Mouse (Mus musculus) left cerebral cortex, postnatal 4 days (tissue): ENCODE measurements around the gene Casp9. TPM values are rescaled to one million over a fixed set of nuclear protein-coding genes. Genes with fewer than 3 reads are reported as not detected.

Source experiments
- DNase-seq: peaks from one replicate; pipeline ENCODE4 v3.0.0-alpha.2; 2022
- intact Hi-C: fragments of 180-260 bp; cut with DNase I; formaldehyde crosslinking; loops from one replicate; pipeline ENCODE4 v1.15.1; 2025
- total RNA-seq, 2 experiments: library from RNA; stranded (reverse); gene quantifications; 2 replicates each; pipeline ENCODE4 v1.2.3; 2021

Casp9 gene
- total RNA-seq, 2 experiments from 2014 or later = 26.9 to 29.7 TPM

GRCm38 (mm10) chr4:141862867-141863266, 69.5 kb downstream of the Casp9 start:
- intact Hi-C loops = no loop called here
- no peak for DNase-seq

GRCm38 (mm10) chr4:141863726-141864280, 70.4 kb downstream of the Casp9 start:
- intact Hi-C loops = no loop called here
- no peak for DNase-seq

- intact Hi-C loops = no loop called here
Observed at GRCm38 (mm10) chr4:141864506-141864905, 71.1 kb downstream of the Casp9 start.

GRCm38 (mm10) chr4:141865006-141865405, 71.6 kb downstream of the Casp9 start:
- intact Hi-C loops = no loop called here
- no peak for DNase-seq

More at GRCm38 (mm10) chr4:141864506-141864905, 71.1 kb downstream of the Casp9 start:
- no peak for DNase-seq

Other genes starting within 250 kb of the Casp9 start
- gene Fblim1, start 187.5 kb upstream of the Casp9 start, total RNA-seq = 10 to 100 TPM; 19.8 to 23.8 TPM
- under 1 TPM; 0.38 to 0.46 TPM for gene Tmem82, start 175.0 kb upstream of the Casp9 start, total RNA-seq
- gene Slc25a34, start 169.8 kb upstream of the Casp9 start, total RNA-seq = 1 to 10 TPM; 1.1 to 1.7 TPM
- gene Plekhm2, start 128.7 kb upstream of the Casp9 start, total RNA-seq = 10 to 100 TPM; 44.1 to 51.1 TPM
- 1 to 10 TPM in 1 of 2 experiments, under 1 TPM in 1; 0.42 to 2.2 TPM for gene Rsc1a1, start 108.0 kb upstream of the Casp9 start, total RNA-seq
- gene Ddi2, start 70.2 kb upstream of the Casp9 start, total RNA-seq = 10 to 100 TPM; 26.3 to 26.7 TPM
- not detected for gene Agmat, start 46.9 kb upstream of the Casp9 start, total RNA-seq
- 10 to 100 TPM; 22.4 to 27.9 TPM for gene Dnajc16, start 2.7 kb upstream of the Casp9 start, total RNA-seq
- not detected for gene Cela2a, start 32.5 kb downstream of the Casp9 start, total RNA-seq
- not detected for gene Ctrc, start 52.7 kb downstream of the Casp9 start, total RNA-seq
- gene Efhd2, start 81.3 kb downstream of the Casp9 start, total RNA-seq = 10 to 100 TPM; 29.5 to 31.8 TPM
- 1 to 10 TPM in 1 of 2 experiments, under 1 TPM in 1; 0.90 to 1.1 TPM for gene Fhad1, start 221.5 kb downstream of the Casp9 start, total RNA-seq